Mouse (Mus musculus): ENCODE results near the gene Sbsn.

Sbsn gene

DNA sequence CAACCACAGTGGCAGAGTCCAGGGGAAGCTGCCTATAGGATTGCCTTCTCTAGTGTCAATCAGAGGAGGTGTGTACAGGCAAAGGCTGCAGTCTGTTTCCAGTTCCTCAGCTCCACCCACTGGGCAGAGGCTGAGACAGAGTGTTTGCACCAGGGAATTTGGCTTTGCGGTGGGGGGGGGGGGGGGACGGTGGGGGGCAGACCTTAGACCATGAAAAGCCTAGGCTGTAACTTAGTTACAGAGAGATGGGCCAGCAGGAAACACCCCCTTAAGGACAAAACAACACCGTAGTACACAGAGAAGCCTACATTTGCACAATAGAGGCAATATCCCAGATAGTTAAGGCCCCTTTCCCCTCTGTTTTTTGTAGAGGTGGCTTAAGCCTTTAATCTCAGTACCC, 5.7 kb downstream of the Sbsn start:
- no peak for DNase-seq (ENCODE audit: low read depth, low spot score)

DNA sequence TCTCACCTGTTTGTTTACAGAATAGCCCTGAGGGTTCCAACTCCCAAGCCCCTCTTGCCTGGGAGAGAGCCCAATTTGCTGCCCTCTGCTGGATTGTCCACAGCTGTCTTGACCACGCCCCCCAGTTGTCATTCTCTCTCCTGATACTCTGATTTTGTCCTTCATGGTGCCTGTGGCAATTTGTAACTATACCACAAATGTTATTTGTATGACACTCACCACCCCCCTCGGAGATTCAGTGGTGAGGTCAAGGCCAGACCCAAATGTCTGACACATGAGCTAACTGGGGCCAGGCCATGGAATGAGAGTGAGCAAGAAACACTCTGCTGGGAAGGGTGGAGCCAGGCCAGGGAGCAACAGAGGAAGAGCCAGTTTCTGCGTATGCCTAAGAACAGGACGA, 7.6 kb downstream of the Sbsn start:
- DNase-seq (ENCODE audit: low read depth, low spot score): peak; percentile 23

DNA sequence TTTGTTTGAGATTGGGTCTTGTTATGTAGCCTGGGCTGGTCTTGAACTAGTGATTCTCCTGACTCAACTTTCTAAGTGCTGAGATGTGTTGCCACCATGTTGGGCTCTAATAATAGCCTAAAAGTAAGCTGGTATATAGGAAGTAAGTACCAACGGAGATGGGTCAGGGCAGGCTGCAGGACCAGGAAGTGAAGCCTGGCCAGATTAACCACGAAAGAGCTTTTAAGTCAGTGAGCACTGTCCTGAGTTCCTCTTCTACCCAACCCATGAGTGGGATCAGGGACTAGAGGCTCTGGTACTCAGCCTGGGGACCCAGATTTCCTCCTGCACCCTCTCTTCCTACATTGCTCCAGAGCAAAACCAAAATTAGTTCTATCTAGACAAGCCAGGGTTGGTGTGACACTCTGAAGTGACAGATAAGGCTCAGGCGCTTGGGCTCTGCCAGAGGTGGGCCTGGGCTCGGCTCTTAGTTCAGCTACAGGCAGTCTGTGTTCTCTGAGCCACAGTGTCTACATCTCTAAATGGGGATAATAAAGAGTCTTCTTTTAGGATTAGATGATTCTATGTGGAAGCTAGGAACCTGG, 10.6 kb downstream of the Sbsn start:
- DNase-seq (ENCODE audit: low read depth, low spot score): no peak

DNA sequence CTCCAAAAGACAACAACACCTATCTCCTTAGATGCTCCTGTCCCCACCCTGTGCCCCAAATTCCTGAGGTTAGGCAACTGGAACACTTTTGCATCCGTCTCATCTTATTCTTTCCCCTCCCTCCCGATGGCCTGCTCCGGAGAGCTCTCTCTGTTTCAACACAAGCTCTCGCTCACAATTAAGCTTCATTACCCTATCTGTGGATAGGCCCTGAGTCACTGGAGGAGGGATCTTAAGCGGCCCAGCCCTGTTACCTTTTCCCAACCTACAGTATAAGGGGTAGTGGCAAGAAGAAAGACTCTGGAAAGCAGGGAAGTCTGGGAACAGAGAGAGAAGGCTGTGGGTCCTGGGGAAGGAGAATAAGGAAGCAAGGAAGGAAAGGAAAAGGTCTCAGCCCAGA, 12.2 kb downstream of the Sbsn start, which contains the start of gene Dmkn:
Dmkn (plus strand) TSS at position 301 of the 400 bp plus-strand sequence.
- no peak for DNase-seq (ENCODE audit: low read depth, low spot score)

DNA sequence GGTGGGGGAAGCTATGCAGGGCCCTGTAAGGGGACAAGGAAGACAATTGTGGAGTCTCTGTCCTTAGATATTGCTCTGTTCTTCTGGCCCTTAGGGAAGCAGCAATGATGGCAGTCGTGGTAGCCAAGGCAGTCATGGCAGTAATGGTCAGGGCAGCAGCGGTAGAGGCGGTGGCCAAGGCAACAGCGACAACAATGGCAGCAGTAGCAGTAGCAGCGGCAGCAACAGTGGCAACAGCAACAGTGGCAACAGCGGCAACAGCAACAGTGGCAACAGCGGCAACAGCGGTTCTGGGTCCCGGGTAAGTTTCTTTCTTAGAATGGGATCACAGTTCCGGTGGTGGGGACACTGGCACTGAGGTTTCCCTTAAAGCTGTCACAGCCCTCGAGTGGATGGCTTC, 13.9 kb downstream of the Sbsn start:
- no peak for DNase-seq (ENCODE audit: low read depth, low spot score)

DNA sequence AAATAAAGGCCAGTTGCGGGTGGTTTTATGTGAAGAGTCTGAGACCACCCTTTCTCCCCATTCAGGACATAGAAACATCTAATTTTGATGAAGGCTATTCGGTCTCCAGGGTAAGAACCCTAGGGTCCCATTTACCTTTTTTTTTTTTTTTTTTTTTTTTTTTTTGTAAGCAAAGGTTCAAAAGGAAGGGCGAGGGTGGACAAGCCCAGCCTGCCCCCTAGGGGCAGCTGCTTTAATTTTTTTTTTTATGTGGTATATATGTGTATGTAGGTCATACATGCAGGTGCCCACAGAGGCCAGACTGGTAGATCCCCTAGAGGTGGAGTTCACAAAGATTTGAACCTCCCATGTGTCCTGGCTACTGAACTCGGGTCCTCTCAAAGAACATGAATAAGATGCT, 15.1 kb downstream of the Sbsn start:
- no peak for DNase-seq (ENCODE audit: low read depth, low spot score)

DNA sequence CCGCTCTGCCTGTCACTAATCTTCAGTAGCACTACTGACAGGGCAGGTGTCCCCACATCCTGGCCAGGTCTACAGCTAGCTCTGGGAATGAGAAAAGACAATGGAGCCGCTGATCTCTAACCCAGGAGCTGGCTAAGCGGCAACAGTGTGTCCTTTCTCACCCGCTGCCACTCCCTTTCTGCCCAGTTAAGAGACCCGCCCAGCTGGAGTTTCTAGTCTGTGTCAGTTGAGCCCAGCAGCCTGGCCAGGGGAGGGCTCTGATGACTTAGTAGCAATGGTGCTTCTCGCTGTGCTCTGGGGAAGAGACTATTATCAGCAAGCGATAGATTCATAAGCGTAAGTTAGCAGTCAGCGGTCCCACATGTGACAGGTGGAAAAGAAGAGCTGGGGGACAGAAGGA, 18.0 kb downstream of the Sbsn start:
- DNase-seq (ENCODE audit: low read depth, low spot score): no peak

DNA sequence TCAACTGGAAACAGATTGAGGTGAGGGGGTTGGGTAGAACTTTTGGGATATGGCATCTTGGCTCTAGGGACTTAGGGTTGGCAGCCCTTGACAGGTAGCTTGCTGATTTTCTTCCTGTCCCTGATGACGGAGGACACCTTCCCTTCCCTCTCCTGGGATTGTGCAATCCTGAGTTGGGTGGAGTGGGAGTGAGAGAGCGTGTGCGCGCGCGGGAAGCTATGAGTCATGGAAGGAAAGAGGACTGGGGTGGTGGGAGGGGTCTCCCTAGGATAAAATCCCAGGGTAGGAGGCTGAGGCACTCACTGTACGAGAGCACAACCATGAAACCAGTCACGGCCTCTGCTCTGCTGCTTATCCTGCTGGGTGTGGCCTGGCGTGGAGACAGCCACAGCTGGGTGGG, 24.8 kb downstream of the Sbsn start:
- DNase-seq (ENCODE audit: low read depth, low spot score): no peak

DNA sequence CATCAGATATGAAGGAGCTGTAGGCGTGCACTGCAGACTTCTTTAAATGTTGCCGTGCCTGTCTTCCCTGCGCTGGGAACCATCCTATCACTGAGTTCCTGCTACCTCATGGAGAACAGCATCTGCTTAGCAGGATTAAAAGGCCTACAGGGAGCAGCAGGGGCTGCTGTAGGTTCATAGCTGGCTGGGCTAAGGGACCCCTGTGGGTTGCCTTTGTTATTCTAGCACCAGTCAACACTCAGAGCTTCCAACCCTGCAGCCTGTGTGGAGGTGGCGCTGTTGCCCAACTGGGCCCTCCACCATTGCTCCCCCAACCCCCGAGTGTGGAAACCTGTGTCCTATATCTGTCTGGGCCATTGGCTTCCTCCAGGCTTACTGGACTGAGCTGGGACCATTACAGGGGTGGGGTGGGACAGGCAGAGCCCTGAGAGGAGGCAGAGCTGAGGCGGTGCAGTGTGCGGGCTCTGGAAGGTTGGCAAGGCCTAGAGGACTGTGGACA, 25.9 kb downstream of the Sbsn start:
- no peak for DNase-seq (ENCODE audit: low read depth, low spot score)

DNA sequence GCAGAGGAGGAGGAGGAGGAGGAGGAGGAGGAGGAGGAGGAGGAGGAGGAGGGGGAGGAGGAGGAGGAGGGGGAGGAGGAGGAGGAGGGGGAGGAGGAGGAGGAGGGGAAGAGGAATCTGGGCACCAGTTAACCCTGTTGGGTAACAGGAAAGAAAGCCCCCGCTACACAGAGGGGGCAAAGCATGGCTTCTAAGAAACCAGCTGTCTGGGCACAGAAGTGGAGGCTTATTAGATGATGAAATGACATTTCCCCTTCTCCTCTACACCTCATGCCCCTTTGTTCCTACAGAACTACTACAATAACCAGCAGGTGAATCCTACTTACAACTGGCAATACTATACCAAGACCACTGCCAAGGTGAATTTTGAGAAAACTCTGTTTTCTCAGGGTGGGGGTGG, 26.6 kb downstream of the Sbsn start:
- no peak for DNase-seq (ENCODE audit: low read depth, low spot score)

DNA sequence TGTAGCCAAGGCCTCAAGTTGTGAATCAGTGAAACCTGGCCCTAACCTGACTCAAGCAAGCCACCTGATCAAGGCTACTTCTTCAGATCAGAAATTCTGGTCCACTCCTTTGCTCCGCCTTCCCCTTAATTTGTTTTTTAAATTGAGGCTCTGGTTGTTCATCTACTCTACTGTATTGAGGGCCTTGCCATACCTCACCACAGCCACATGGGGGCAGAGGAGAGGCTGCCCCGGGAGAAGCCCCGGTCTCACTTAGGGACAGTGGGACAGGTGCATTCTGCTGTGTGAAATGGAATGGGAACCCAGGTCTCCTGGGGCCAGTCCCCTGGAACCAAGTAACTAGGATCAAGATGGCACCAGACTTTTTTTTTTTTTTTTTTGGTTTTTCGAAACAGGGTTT, 30.5 kb downstream of the Sbsn start:
- DNase-seq (ENCODE audit: low read depth, low spot score): no peak

DNA sequence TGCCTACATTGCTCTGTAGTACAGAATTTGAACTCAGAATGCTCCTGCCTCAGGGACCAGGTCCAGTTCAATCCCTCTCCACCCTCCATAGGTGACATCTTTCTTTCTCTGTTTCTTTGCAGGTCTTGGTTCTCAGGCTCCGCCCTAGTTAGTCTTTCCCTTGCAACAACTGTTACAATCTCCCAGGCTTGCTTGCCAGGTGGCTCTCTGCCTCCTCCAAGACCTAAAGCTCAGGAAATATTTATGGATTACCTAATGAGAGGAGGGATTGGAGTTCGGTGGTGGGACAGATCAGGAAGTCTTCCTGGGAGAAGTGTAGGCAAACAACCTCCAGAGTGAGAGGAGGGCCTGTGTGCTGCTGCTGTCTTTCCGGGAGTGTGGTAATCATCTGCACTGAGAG, 31.4 kb downstream of the Sbsn start:
- DNase-seq (ENCODE audit: low read depth, low spot score): no peak

DNA sequence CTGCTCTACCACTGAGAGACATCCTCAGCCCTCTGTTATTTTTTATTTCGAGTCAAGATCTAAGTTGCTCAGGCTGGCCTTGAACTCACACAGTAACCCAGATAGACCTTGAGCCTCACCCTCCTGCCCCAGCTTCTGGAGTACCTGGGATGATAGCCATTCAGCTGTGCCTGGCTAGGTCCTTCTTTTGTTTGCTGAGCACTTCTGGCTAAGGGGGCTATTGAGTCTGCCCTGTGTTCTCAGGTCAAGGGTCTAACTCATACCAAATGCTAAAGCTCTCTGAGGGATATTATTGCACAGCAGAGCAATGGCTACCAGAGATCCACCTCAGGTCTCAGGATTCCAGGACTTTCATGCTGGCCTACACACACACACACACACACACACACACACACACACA, 33.9 kb downstream of the Sbsn start:
- no peak for DNase-seq (ENCODE audit: low read depth, low spot score)

DNA sequence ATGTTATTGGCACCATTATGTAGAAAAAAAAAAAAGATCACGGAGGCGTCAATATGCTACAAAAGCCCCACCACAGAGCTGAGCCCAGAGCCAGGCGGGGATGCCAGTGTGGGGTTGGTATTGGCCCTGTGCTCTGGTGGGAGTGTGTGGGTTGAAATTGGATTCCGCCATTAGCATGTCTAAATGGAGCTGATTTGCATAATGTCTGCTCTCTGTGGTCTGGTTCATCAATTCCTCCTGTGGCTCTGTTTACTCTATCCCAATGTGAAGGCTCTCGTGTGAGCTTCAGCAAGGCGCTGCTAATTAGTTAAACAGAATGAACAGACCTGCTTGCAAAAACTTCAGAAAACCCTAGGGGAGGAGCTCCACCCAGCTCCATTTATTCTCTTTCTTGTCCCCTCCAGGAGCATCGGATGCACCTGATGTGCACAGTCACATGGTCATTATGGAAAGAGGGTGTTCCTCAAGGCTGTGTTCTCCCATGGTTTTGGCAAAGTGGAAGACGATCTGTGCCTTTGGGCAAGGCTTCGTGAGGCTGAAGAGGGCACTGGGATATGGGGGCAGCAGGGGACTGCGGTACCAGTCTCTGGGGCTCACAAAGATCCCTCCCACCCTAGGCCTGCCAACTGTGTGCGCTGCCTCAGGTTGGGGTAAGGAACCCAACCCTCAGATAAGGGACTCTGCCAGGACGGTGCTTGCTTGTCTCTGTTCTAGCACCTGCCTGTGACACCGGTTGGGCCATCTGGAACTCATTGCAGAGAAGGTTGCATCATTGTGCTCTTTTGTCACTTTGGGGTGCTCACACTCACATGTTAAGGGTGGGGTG, 34.7 kb downstream of the Sbsn start:
- DNase-seq (ENCODE audit: low read depth, low spot score): no peak

DNA sequence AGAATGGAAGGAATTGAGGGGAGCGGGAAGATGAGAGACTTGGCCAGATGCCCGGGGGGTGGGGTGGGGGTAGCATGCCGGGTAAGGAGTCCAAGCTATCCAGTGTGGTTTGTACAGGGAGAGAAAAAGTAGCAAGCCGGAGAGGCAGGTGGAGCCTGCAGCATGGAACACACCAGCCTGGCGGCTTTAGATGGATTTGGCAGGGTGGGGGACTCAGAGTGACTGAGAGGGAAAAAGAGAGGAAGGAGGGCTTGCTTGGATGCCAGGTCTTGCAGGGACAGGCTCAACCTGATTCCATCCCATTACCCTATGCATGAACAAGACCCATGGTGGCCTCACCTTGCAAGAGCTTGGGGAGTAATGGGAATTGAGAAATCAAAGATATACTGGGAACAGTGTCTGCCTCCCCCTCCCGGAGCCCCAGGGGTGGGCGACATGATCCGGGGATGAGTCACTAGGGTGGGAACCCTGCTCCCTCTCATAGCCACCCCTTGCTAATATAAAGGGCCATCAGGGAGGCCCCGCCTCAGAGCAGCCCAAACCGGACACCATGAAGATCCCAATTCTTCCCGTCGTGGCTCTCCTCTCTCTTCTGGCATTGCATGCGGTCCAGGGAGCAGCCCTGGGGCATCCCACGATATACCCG, 36.2 kb downstream of the Sbsn start, which contains the start of gene Krtdap:
Krtdap (plus strand) TSS at position 520 of the 646 bp plus-strand sequence.
- no peak for DNase-seq (ENCODE audit: low read depth, low spot score)

DNA sequence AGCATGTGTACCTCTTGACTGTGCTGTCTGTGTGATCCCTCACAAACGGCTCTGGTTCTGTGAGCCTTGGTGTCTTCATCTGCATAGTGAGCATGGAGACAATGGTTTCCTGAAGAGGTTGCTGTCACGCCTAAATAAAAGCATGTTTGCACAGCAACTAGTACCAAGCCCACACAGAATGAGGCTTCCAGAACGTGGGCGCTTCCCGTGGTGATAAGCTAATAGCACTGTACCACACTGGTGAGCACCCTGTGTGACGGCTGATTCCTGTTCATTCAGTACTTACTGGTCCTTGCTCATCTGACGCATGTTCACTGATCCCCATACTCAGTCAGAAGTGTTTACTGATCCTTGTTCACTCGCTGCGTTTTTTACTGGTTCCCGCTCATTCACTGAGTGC, 38.9 kb downstream of the Sbsn start:
- no peak for DNase-seq (ENCODE audit: low read depth, low spot score)

DNA sequence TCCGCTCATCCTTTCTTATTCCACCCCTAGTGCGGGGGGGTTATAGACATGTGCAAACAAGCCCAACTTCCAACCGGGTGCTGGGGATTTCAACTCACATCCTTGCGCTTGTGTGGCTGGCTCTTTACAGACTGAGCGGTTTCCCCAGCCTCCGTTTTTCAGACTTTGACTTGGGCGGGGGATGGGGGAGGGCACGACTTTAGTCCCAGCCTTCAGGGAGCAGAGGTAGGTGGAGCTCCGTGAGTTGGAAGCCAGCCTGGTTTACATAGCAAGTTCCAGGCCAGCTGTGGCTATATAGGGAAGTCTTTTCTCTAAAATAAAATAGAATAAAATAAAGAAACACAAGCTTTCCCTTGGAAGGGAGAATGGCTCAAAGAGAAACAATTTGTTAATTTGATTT, 40.6 kb downstream of the Sbsn start:
- no peak for DNase-seq (ENCODE audit: low read depth, low spot score)

DNA sequence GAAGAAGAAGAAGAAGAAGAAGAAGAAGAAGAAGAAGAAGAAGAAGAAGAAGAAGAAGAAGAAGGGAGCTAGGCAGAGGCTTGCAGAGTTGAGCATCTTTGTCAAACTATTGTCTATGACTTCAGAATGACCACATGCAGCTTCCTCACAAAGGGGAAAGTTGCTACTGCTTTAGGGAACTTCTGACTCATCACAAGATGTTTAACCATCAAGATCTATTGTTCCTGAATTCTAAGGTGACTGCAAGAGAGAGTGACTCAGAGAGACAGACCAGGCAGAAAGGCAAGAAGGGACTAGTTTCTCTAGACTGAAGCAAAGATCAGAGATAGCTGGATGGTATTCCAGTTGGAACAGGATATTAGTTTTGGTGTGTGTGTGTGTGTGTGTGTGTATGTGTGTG, 43.6 kb downstream of the Sbsn start:
- no peak for DNase-seq (ENCODE audit: low read depth, low spot score)

DNA sequence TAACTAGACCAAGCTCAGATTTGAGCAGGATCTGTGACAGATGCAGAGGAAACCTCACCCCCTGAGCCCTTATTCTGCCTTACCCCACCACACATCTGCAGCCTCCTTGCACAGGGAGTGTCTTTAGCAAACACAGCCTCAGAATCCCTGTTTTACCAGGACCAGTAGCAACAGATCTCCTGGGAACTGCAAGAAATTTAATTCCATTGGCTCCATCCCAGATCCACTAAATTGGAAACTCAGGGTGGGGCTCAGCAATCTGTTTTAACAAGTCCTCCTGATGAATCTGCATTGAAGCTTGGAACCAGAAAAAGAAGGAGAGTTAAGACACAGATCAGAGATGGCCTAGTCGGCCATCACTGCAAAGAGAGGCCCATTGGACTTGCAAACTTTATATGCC, 45.5 kb downstream of the Sbsn start:
- DNase-seq (ENCODE audit: low read depth, low spot score): no peak

DNA sequence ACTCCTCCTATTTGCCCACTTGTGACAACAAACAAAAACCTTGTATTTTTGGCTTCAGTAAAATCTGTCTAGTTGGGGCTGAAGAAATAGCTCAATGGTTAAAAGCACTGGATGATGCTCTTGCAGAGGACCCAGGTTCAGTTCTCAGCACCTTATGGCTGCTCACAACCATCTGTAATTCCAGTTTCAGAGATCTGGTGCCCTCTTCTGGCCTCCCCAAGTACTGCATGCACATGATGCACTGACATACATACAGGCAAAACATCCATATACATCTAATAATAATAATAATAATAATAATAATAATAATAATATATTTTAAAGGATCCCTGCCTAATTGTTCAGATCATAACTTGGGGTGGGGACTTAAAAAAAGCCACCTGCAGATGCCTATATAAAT, 49.4 kb downstream of the Sbsn start:
- DNase-seq (ENCODE audit: low read depth, low spot score): no peak

DNA sequence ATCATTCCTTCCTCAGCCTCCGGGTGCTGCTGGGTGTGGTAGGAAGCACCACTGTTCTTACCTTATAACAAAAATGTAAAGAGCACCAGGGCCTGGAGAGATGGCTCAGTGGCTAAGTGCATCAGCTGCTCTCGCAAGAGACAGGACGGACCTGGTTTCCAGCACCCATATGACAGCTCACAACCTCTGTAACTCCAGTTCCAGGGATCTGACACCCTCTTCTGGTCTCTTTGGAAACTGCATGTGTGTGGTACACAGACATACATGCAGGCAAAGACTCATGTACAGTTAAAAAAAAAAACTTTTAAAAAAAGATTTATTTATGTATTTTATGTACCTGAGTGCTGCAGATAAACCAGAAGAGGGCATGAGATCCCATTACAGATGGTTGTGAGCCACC, 52.0 kb downstream of the Sbsn start:
- DNase-seq (ENCODE audit: low read depth, low spot score): no peak

DNA sequence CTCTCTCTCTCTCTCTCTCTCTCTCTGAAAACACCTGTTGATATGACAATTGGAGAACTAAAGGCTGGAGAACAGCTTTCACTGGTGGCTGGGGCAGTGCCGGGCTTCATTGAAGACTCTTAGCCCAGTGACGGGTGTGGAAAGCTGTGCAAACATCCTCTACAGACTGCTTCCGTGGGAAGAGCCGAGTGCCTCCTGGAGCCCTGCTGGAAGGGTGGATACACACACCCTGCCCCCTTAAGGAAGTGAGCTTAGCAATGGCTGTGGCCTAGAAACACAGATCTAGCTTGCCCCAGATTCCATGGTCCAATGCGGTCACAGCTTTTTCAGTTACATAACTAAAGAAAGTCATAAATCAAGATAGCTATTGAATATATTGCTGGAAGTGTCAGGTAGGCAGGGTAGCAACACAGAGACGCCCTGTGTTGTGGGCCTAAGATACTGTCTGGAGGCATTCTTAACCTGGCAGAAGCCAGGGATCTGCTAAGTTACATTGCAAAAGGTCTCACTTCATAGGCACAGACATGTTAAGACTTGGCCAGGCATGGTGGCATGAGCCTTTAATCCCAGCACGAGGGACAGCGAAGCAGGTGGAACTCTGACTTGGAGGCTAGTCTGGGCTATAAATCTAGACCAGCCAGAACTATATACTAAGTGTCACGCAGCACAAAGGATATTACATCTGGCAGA, 52.9 kb downstream of the Sbsn start:
- no peak for DNase-seq (ENCODE audit: low read depth, low spot score)
